Mouse (Mus musculus) embryonic stem cell, embryonic (primary cell): ENCODE measurements around the gene Cers6.

Experiments
- CTCF ChIA-PET, 4 experiments: fragments of 300-600 bp in 2 of 4; fragments of 350-600 bp in 2 of 4; sonication (Branson Sonifier 250); formaldehyde crosslinking; loops; one replicate each; lab custom pipeline; 2022; ENCODE audit warnings: inconsistent platforms in 2 of 4; lab: Charles Lee
- POLR2A ChIA-PET, 4 experiments: fragments of 300-600 bp in 2 of 4; fragments of 350-600 bp in 2 of 4; sonication (Branson Sonifier 250); formaldehyde crosslinking; loops; one replicate each; lab custom pipeline; 2022; ENCODE audit warnings: antibody characterized with exemption in 4 of 4, inconsistent platforms in 1 of 4; lab: Charles Lee

Gene Cers6

GRCm38 (mm10) chr2:69098701-69099100 lies 237.5 kb downstream of the Cers6 start:
- ChIA-PET CTCF (interaction anchor here in 1 of 4 experiments (0.9 kb wide), 1 partner anchor 56 kb away, joined by 3 read pairs; no protein-coding TSS in a partner anchor), POLR2A (no interaction called here)

GRCm38 (mm10) chr2:69099147-69099546 lies 237.9 kb downstream of the Cers6 start:
- POLR2A ChIA-PET, result no interaction called here
- CTCF ChIA-PET, result no interaction called here

GRCm38 (mm10) chr2:69100706-69101105 lies 239.5 kb downstream of the Cers6 start:
- ChIA-PET CTCF (no interaction called here), POLR2A (no interaction called here)

GRCm38 (mm10) chr2:69103526-69103925 lies 242.3 kb downstream of the Cers6 start:
- ChIA-PET POLR2A (no interaction called here), CTCF (no interaction called here)

- ChIA-PET POLR2A (no interaction called here), CTCF (interaction anchor here in 1 of 4 experiments (0.9 kb wide), 1 partner anchor 323 kb away, joined by 3 read pairs; no protein-coding TSS in a partner anchor)
These were observed 243.4 kb downstream of the Cers6 start for GRCm38 (mm10) chr2:69104511-69105145.

- ChIA-PET CTCF (no interaction called here), POLR2A (no interaction called here)
These were observed 248.0 kb downstream of the Cers6 start for GRCm38 (mm10) chr2:69109246-69109645.

GRCm38 (mm10) chr2:69109710-69110109 lies 248.5 kb downstream of the Cers6 start:
- ChIA-PET POLR2A (no interaction called here), CTCF (no interaction called here)

GRCm38 (mm10) chr2:69112609-69113008 lies 251.4 kb downstream of the Cers6 start:
- ChIA-PET POLR2A (interaction anchor here in 1 of 4 experiments (0.9 kb wide), 1 partner anchor 94 kb away, joined by 3 read pairs; no protein-coding TSS in a partner anchor), CTCF (interaction anchor here in 2 of 4 experiments (0.9 to 1.1 kb wide), 5 partner anchors 82 to 348 kb away, joined by 3 to 4 read pairs (median 3); no protein-coding TSS in a partner anchor)

GRCm38 (mm10) chr2:69113829-69114547 lies 252.7 kb downstream of the Cers6 start:
- ChIA-PET POLR2A (interaction anchor here in 1 of 4 experiments (0.6 kb wide), 1 partner anchor 51 kb away, joined by 3 read pairs; no protein-coding TSS in a partner anchor), CTCF (interaction anchor here in 2 of 4 experiments (0.9 to 1.1 kb wide), 2 partner anchors 329 to 349 kb away, joined by 3 to 4 read pairs; no protein-coding TSS in a partner anchor)

GRCm38 (mm10) chr2:69115921-69116320 lies 254.7 kb downstream of the Cers6 start:
- POLR2A ChIA-PET, result no interaction called here
- CTCF ChIA-PET, result interaction anchor here in 2 of 4 experiments (0.5 to 1.0 kb wide), 2 partner anchors 283 to 331 kb away, joined by 3 to 6 read pairs; no protein-coding TSS in a partner anchor

- POLR2A ChIA-PET, result no interaction called here
These were observed 255.5 kb downstream of the Cers6 start for GRCm38 (mm10) chr2:69116767-69117166.

GRCm38 (mm10) chr2:69118994-69119393 lies 257.8 kb downstream of the Cers6 start:
- POLR2A ChIA-PET, result no interaction called here
- CTCF ChIA-PET, result no interaction called here

More at GRCm38 (mm10) chr2:69116767-69117166, 255.5 kb downstream of the Cers6 start:
- CTCF ChIA-PET, result interaction anchor here in 1 of 4 experiments (0.7 kb wide), 1 partner anchor 15 kb away, joined by 3 read pairs; no protein-coding TSS in a partner anchor

GRCm38 (mm10) chr2:69119718-69120117 lies 258.5 kb downstream of the Cers6 start:
- CTCF ChIA-PET, result no interaction called here
- POLR2A ChIA-PET, result no interaction called here

GRCm38 (mm10) chr2:69121681-69122080 lies 260.4 kb downstream of the Cers6 start:
- POLR2A ChIA-PET, result no interaction called here
- CTCF ChIA-PET, result interaction anchor here in 3 of 4 experiments (0.6 to 1.2 kb wide), 4 partner anchors 89 to 558 kb away, joined by 3 to 8 read pairs (median 4); partner anchors contain the start of gene G6pc2 (in 1 of the 3)

- ChIA-PET POLR2A (interaction anchor here in 1 of 4 experiments (0.7 kb wide), 1 partner anchor 487 kb away, joined by 3 read pairs; no protein-coding TSS in a partner anchor), CTCF (no interaction called here)
These were observed 264.2 kb downstream of the Cers6 start for GRCm38 (mm10) chr2:69125425-69125824.

GRCm38 (mm10) chr2:69128321-69128720 lies 267.1 kb downstream of the Cers6 start:
- ChIA-PET CTCF (no interaction called here), POLR2A (no interaction called here)

GRCm38 (mm10) chr2:69128921-69129395 lies 267.7 kb downstream of the Cers6 start:
- ChIA-PET POLR2A (interaction anchor here in 1 of 4 experiments (0.6 kb wide), 1 partner anchor 583 kb away, joined by 4 read pairs; no protein-coding TSS in a partner anchor), CTCF (no interaction called here)

- ChIA-PET CTCF (no interaction called here), POLR2A (interaction anchor here in 1 of 4 experiments (0.6 kb wide), 2 partner anchors 73 to 583 kb away, joined by 4 read pairs; no protein-coding TSS in a partner anchor)
These were observed 268.4 kb downstream of the Cers6 start for GRCm38 (mm10) chr2:69129425-69130210.
